Mouse (Mus musculus): ENCODE measurements around the gene Sae1. TPM values are rescaled to one million over a fixed set of nuclear protein-coding genes. Genes with fewer than 3 reads are reported as not detected.

The Sae1 gene
- polyA plus RNA-seq, 2 experiments = 55.6 to 89.3 TPM

DNA sequence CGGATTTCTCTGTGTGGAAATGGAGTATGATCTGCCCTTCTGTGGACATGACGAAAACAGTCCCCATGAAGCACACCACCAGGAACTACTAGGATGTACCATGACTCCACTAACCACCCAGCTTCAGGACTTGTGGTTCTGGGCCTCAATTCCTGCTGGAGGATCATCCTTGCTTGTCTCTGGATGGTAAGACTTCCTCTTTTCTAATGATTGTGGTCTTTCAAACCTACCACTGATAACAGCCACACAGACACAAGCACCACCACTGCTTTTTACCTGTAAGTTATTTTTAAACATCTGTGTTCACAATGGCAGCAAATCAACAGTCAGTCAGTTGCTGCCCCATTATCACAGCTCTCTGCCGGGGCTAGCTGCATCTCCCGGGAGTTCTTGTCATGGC, 42.3 kb downstream of the Sae1 start:
- WGBS (ENCODE audit: insufficient replicate concordance) = 40% methylated on average over 4 of the region's 4 CpGs
- H3K4me3 ChIP-seq (ENCODE audit: insufficient read depth in 1 of 2, low read depth in 2 of 2, low read length in 2 of 2) = no peak overlapping the region
- peaks cover 14% of the 10 kb centered on the region for H3K36me3 ChIP-seq (replicated peaks; ENCODE audit: control insufficient read depth, insufficient read depth, low read depth)
- peaks cover 5 to 12% of the 10 kb centered on the region in 2 experiments; a peak in 2 of 4 replicates for H3K4me1 ChIP-seq (replicated peaks; ENCODE audit: control insufficient read depth in 2 of 2, insufficient read depth in 2 of 2, low read length in 1 of 2)
- H3K4me2 ChIP-seq (ENCODE audit: low read depth) = no peak overlapping the region
- no peak overlapping the region for H3K9ac ChIP-seq (replicated peaks)
- H3K27ac ChIP-seq = no peak overlapping the region
- DNase-seq (ENCODE audit: low read depth in 3 of 3, low spot score in 3 of 3) (no peak), ATAC-seq (ENCODE audit: insufficient read depth) (no peak)
- H3K27me3 ChIP-seq (ENCODE audit: control insufficient read depth, insufficient read depth, low read length) = no peaks in the 10 kb centered on the region
- TF ChIP-seq CTCF (IDR thresholded peaks at IDR 0.05; ENCODE audit: low read depth) = no peak
- no peak for TF ChIP-seq EP300 (IDR thresholded peaks at IDR 0.05; ENCODE audit: low read depth)
- H3K9me3 ChIP-seq (ENCODE audit: control insufficient read depth, low read length) = no peaks in the 10 kb centered on the region

DNA sequence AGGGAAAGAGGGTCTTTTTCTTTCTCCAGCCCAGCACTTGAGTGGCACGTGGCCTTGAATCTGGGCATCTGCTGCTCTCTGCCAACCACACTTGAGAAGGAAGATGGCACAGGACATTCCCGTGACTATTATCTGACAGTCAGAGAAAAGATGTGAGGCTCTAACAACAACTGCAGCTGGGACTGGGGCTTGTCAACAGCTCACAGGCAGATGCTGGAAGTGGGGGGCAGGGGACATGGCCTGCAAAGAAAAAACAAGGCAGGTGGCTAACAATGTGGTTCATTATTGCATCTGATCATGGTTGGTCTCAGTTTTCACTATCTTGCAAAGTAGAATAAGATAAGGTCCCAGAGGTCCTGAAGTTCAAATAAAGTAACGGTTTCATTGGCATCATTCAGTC, 43.0 kb downstream of the Sae1 start:
- no peak overlapping the region for H3K4me2 ChIP-seq (ENCODE audit: low read depth)
- no peak overlapping the region for H3K4me3 ChIP-seq (ENCODE audit: insufficient read depth in 1 of 2, low read depth in 2 of 2, low read length in 2 of 2)
- no peak for TF ChIP-seq CTCF (IDR thresholded peaks at IDR 0.05; ENCODE audit: low read depth)
- TF ChIP-seq EP300 (IDR thresholded peaks at IDR 0.05; ENCODE audit: low read depth) = no peak
- no peak overlapping the region for H3K27ac ChIP-seq
- no peaks in the 10 kb centered on the region for H3K9me3 ChIP-seq (ENCODE audit: control insufficient read depth, low read length)
- DNase-seq (ENCODE audit: low read depth in 3 of 3, low spot score in 3 of 3) (no peak), ATAC-seq (ENCODE audit: insufficient read depth) (no peak)
- H3K36me3 ChIP-seq (replicated peaks; ENCODE audit: control insufficient read depth, insufficient read depth, low read depth) = peaks cover 7% of the 10 kb centered on the region
- no peak overlapping the region for H3K9ac ChIP-seq (replicated peaks)
- H3K27me3 ChIP-seq (ENCODE audit: control insufficient read depth, insufficient read depth, low read length) = no peaks in the 10 kb centered on the region
- peaks cover 5 to 13% of the 10 kb centered on the region in 2 experiments; a peak in 2 of 4 replicates for H3K4me1 ChIP-seq (replicated peaks; ENCODE audit: control insufficient read depth in 2 of 2, insufficient read depth in 2 of 2, low read length in 1 of 2)
- 59% methylated on average over 3 of the region's 3 CpGs for WGBS (ENCODE audit: insufficient replicate concordance)

DNA sequence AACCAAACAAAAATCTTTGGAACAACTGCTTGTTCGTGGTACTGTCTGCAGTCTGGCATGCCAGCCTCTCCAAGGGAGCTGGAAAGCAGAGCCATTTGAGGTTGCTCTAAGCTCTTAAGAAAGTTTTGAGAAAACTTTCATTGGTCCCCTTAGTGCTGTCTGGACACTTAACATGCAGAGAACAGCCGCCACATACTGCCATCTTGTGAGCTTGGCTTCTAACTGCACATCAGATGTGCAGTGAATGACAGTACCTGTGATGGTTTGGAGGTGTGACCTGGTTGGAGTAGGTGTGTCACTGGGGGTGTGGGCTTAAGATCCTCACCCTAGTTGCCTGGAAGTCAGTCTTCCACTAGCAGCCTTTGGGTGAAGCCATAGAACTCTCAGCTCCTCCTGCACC, 49.9 kb downstream of the Sae1 start:
- Histone ChIP-seq H3K36me3 (replicated peaks; ENCODE audit: control insufficient read depth, insufficient read depth, low read depth) (peaks cover 31% of the 10 kb centered on the region), H3K4me2 (ENCODE audit: low read depth) (no peak overlapping the region), H3K4me1 (replicated peaks; ENCODE audit: control insufficient read depth in 2 of 2, insufficient read depth in 2 of 2, low read length in 1 of 2) (peaks cover 5 to 13% of the 10 kb centered on the region in 2 experiments; a peak in 2 of 4 replicates), H3K4me3 (ENCODE audit: insufficient read depth in 1 of 2, low read depth in 2 of 2, low read length in 2 of 2) (no peak overlapping the region), H3K27me3 (ENCODE audit: control insufficient read depth, insufficient read depth, low read length) (no peaks in the 10 kb centered on the region), H3K9me3 (ENCODE audit: control insufficient read depth, low read length) (no peaks in the 10 kb centered on the region), H3K9ac (replicated peaks) (no peak overlapping the region), H3K27ac (no peak overlapping the region)
- peak; percentile 31; the same call in 1 of the 2 replicates for TF ChIP-seq CTCF (IDR thresholded peaks at IDR 0.05; ENCODE audit: low read depth)
- TF ChIP-seq EP300 (IDR thresholded peaks at IDR 0.05; ENCODE audit: low read depth) = no peak
- ATAC-seq (ENCODE audit: insufficient read depth) (no peak), DNase-seq (ENCODE audit: low read depth in 3 of 3, low spot score in 3 of 3) (no peak)
- 74% methylated on average over 2 of the region's 2 CpGs for WGBS (ENCODE audit: insufficient replicate concordance)

- no peak for DNase-seq (ENCODE audit: low read depth in 3 of 3, low spot score in 3 of 3)
- H3K9ac ChIP-seq (replicated peaks) = no peak overlapping the region; the same call in 1 of the 2 replicates
- TF ChIP-seq CTCF (IDR thresholded peaks at IDR 0.05; ENCODE audit: low read depth) = no peak
- no peak for TF ChIP-seq EP300 (IDR thresholded peaks at IDR 0.05; ENCODE audit: low read depth)
- no peak for ATAC-seq (ENCODE audit: insufficient read depth)
- no peak overlapping the region for H3K4me2 ChIP-seq (ENCODE audit: low read depth)
- no peak overlapping the region for H3K4me3 ChIP-seq (ENCODE audit: insufficient read depth in 1 of 2, low read depth in 2 of 2, low read length in 2 of 2)
- no peak overlapping the region for H3K27ac ChIP-seq
- peaks cover 3 to 4% of the 10 kb centered on the region in 2 experiments; a peak in 2 of 4 replicates for H3K4me1 ChIP-seq (replicated peaks; ENCODE audit: control insufficient read depth in 2 of 2, insufficient read depth in 2 of 2, low read length in 1 of 2)
- H3K27me3 ChIP-seq (ENCODE audit: control insufficient read depth, insufficient read depth, low read length) = no peaks in the 10 kb centered on the region
- 86% methylated on average over 3 of the region's 3 CpGs for WGBS (ENCODE audit: insufficient replicate concordance)
- no peaks in the 10 kb centered on the region for H3K9me3 ChIP-seq (ENCODE audit: control insufficient read depth, low read length)
- peaks cover 44% of the 10 kb centered on the region for H3K36me3 ChIP-seq (replicated peaks; ENCODE audit: control insufficient read depth, insufficient read depth, low read depth)
Measured at GRCm38 (mm10) chr7:16329146-16329545, 58.5 kb downstream of the Sae1 start.

DNA sequence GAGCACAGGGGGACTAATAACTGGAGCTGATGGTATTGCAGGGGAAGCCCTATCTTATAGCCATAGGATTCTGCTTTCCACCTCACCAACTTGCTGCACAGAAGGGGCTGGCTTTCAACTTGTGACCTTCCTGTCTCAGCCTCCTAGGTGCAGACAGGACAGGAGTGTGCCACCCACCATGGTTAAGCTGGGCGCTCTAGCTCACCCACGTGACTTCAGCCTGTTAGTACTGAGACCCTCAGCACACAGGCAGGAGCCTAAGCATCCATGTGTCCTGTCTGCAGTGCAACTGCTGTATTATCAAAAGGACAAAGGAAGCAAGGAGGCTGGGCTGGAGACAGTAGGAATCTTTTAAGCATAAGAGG, 61.0 kb downstream of the Sae1 start:
- 84% methylated on average over 2 of the region's 2 CpGs for WGBS (ENCODE audit: insufficient replicate concordance)
- peaks cover 33% of the 10 kb centered on the region for H3K36me3 ChIP-seq (replicated peaks; ENCODE audit: control insufficient read depth, insufficient read depth, low read depth)

More for the DNA sequence above, 61.0 kb downstream of the Sae1 start:
- no peak overlapping the region for H3K4me2 ChIP-seq (ENCODE audit: low read depth)
- no peak for TF ChIP-seq EP300 (IDR thresholded peaks at IDR 0.05; ENCODE audit: low read depth)
- TF ChIP-seq CTCF (IDR thresholded peaks at IDR 0.05; ENCODE audit: low read depth) = no peak
- H3K9me3 ChIP-seq (ENCODE audit: control insufficient read depth, low read length) = no peaks in the 10 kb centered on the region
- H3K27ac ChIP-seq = no peak overlapping the region
- H3K4me1 ChIP-seq (replicated peaks; ENCODE audit: control insufficient read depth in 2 of 2, insufficient read depth in 2 of 2, low read length in 1 of 2) = peaks cover 3 to 4% of the 10 kb centered on the region in 2 experiments; a peak in 2 of 4 replicates
- DNase-seq (ENCODE audit: low read depth in 3 of 3, low spot score in 3 of 3) (no peak), ATAC-seq (ENCODE audit: insufficient read depth) (peak; percentile 11; the same call in 1 of the 2 replicates)
- no peaks in the 10 kb centered on the region for H3K27me3 ChIP-seq (ENCODE audit: control insufficient read depth, insufficient read depth, low read length)
- H3K9ac ChIP-seq (replicated peaks) = no peak overlapping the region
- no peak overlapping the region for H3K4me3 ChIP-seq (ENCODE audit: insufficient read depth in 1 of 2, low read depth in 2 of 2, low read length in 2 of 2)
